Mouse (Mus musculus) left cerebral cortex, adult 9 months (tissue): ENCODE results near the gene Lrsam1.

Experiments
- DNase-seq, 2 experiments: peaks; one replicate each; pipeline ENCODE4 v3.0.0; 2022; ENCODE audit warnings: low spot score in 2 of 2

Gene Lrsam1

GRCm38 (mm10) chr2:32926330-32927075 is 34.9 kb downstream of the Lrsam1 start:
- no peak for DNase-seq

DNA sequence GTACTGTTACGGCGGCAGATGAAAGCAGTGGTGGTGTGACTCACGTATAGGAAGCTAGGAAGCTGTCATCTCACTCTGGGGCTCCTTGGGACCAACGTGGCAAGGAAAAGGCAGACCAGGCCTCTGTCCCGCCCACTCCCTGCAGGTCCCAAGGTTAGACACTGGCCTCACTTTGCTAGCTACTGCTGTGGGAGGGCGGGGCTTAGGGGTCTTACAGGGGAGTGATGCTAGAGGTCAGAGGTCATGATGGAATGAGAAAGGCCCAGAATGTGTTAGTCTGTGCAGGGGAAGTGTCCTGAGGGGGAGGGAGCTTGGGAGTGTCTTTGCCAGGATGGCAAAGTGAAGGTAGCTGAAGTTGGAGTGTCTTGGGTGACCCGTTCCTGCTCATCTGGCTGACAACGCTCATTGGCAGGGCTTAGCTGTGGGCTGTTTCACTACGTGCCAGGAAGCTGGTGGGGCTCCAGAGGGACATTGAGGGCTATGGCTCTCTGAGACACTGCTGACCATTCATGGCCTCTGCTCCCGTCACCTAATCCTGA is 37.0 kb downstream of the Lrsam1 start:
- no peak for DNase-seq

- no peak for DNase-seq
Measured at GRCm38 (mm10) chr2:32923551-32924250, 37.7 kb downstream of the Lrsam1 start.

DNA sequence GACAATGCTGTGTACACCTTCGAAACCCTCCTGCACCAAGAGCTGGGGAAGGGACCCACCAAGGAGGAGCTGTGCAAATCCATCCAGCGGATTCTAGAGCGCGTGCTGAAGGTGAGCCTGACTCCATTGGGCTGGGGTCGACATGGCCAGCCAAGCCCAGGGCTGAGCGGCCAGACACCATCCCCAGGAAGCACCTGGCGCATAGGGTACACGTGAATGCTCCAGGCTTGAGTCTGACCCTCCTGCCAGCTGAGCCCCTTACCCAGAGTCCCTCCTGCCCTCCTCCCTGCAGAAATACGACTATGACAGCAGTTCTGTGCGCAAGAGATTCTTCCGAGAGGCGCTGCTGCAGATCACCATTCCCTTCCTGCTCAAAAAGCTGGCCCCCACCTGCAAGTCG is 38.9 kb downstream of the Lrsam1 start:
- DNase-seq, result no peak

GRCm38 (mm10) chr2:32921801-32922380 is 39.5 kb downstream of the Lrsam1 start:
- DNase-seq, result no peak

- no peak for DNase-seq
Measured at GRCm38 (mm10) chr2:32921235-32921634, 40.2 kb downstream of the Lrsam1 start.

GRCm38 (mm10) chr2:32918391-32918790 is 43.0 kb downstream of the Lrsam1 start:
- no peak for DNase-seq

- peak; percentile 53 to 84 for DNase-seq
Measured at GRCm38 (mm10) chr2:32917526-32917925, 43.9 kb downstream of the Lrsam1 start.

DNA sequence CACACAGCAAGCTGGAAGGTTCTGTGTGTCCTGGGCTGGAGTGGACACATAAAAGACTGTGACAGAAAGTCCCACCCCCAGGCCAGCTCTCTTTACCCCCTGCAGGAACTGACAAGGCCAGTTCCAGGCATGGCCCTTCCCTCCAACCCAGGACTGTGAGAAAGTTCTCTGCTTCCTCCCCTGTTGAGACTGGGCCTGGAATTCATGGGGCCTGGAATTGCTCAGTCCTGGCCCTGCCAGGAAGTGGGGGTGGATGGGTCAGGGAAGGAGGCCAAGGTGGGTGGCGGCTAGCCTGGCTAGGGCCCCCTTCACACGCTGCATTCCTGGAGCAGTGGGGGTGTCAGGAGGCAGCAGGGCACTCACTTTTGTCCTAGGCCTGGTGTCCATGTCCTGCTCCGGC is 46.5 kb downstream of the Lrsam1 start:
- DNase-seq, result no peak

DNA sequence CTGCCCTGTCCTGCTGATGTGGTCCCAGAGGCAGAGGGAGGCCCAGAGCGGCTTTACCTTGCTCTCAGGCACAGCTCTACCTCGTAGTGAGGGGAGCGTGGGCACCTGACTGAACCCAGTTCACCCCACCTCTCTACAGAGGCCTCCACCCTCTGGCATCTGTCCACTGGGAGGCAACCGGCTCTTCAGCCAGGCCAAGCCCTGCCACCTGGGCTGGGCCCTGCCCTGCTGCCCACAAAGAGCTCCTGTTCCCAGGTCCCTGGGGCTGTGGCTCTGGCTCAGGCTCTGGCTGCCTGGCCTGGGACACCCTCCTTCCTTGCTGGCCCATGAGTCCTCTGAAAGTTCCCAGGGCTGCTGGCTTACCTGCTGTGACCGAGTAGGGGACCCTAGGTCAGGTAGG is 47.1 kb downstream of the Lrsam1 start:
- no peak for DNase-seq

DNA sequence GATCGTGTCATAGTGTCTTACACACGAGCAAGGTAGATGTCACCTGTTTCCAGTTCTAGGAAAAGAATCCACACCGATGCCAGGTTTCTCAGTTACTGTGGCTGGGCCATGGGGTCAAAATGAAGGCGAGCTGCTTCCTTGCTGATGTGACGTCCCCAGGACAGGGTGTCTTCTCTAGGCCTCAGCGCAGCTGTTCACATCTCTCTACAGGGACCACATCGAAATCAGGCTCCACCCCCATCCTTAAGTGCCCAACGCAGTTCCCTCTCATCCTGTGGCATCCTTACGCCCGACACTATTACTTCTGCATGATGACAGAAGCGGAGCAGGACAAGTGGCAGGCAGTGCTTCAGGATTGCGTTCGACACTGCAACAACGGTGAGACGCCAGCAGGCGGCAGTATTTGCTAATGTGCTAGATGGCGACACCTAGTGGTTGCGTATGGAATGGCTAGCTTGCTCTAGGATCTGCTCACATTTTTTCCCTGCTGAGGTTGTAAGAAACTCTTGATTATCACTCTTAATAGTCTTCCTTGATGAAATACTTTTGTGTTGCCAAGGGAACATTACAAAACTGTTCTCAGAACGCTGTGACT is 49.1 kb downstream of the Lrsam1 start:
- DNase-seq, result peak in 1 of 2 experiments; percentile 87

GRCm38 (mm10) chr2:32911639-32912182 is 49.7 kb downstream of the Lrsam1 start:
- no peak for DNase-seq

DNA sequence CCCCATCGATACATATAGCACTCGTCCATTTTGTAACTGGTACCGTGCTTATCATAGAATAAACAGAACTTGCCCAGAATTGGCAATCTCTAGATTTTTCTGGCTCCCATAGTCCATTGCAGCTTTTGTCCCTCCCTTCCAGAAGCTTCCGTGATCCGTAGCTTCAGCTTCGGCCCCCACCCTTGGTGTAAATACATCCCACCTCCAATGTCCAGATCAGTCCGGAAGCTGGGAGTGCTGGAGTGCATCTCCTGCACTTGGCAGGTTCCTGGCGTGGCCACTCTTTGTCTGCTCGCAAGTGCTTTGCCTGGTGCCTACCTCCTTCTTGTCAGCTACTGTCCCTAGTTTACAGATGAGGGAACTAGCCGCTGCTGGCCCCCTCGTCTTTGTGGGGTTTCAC is 52.6 kb downstream of the Lrsam1 start:
- no peak for DNase-seq

DNA sequence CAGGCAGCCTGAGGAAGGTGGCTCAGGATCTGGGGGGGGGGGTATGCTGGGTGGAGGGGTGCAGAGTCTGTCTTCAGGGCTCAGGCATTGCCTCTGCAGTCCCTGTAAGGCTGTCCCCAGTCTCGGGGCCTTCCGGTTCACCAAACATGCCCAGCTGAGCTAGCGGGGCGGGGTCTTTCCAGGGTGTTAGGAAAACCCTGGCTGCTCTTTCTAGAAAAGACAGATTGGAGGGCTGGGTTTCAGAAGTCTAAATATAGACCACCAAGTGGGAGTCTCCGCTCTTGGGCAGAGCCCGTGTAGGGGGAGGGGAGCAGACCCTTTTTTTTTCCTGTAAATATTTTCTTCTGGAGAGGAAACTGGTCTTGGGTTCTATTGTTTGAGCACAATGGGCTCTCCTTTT is 53.1 kb downstream of the Lrsam1 start:
- DNase-seq, result no peak

GRCm38 (mm10) chr2:32907442-32907841 is 54.0 kb downstream of the Lrsam1 start:
- DNase-seq, result no peak

DNA sequence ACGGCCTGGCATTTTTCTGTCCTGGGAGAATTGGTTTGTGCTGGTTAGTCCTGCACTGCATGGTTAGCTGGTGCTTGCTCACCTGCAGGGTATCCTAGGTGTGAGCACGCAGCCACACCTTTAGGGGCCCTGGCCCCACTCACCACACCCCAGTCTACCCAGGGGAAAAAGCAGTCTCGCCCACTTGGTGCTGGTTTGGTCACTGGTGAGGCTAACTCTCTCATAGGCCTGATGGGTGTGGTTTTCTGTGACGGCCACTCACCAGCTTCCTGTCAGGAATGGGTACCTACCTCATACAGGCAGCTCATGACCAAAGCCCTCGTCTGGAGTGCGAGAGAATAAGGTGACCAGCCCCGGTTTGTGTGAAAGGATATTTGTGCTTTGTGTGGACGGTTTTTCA is 56.1 kb downstream of the Lrsam1 start:
- DNase-seq, result no peak

- DNase-seq, result no peak
Measured at GRCm38 (mm10) chr2:32904637-32905036, 56.8 kb downstream of the Lrsam1 start.

- DNase-seq, result no peak
Measured at GRCm38 (mm10) chr2:32903470-32903869, 57.9 kb downstream of the Lrsam1 start.

DNA sequence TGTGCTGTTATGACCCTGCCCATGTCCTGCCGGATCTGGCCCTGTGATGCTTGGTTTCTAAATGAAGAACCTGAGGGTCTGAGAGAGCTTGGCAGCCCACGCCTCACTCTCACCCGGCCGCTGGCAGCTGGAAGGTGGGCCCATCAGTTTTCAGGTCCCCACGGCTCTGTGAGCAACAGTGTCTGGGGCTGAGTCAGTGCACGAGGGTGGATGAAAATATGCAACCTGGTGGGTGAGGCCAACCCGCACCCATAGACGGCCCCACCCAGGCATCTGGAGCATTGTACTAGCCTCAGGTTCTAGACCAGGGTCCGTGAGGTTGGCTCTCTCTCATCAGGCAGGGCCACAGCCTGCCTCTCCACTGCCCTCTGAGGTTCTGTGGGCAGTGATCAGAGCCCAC is 59.3 kb downstream of the Lrsam1 start:
- DNase-seq, result no peak

- no peak for DNase-seq
Measured at GRCm38 (mm10) chr2:32898983-32899382, 62.4 kb downstream of the Lrsam1 start.

DNA sequence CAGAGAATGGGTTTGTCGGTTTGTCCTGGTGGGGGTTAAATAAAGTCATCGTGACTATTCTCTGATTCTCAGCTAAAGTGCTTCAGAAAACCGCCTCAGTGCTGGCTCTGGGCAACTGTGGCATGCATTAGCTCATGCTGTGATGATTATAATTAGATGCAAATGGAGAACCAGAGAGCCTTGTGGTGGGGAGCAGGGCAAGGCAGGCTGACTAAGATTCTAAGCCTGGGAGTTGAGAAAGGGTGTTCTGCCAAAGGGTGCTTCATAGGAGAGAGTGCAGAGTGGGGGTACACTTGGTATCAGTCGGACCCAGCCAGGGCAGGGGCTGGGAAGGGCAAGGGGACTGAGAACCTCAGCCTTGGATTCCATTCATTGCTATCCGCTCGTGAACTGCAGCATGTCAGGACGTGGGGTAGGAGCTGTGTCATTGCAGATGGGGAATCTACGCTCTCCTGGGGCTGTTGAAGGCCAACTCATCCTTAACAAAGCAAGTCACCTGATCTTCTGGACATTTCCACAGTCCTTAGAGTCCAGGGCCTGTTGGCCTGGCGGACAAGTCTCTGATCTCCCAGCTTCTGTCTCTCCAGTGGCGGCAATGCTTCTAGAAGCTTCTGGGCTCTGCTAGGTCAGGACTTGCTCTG is 64.8 kb downstream of the Lrsam1 start:
- no peak for DNase-seq
